Mouse (Mus musculus) midbrain, postnatal 0 days (tissue): ENCODE results near the gene Lrp1. TPM values are rescaled to one million over a fixed set of nuclear protein-coding genes. Genes with fewer than 3 reads are reported as not detected.

Experiments
- ATAC-seq: fragments of 200-750 bp; cut with Nextera tagmentation; 2 replicates; pipeline ENCODE4 v1.8.0; 2017; ENCODE audit warnings: moderate number of reproducible peaks, mild to moderate bottlenecking, moderate TSS enrichment, moderate library complexity; ENCODE audit not compliant: low FRiP score
- DNase-seq: peaks from one replicate; pipeline ENCODE4 v3.0.0-alpha.2; 2015; ENCODE audit warnings: low spot score
- H3K27ac ChIP-seq: fragments of 300-500 bp; sonication (generic); 2 replicates; pipeline ENCODE4 v1.5.1; 2014; ENCODE audit warnings: low read depth, mild to moderate bottlenecking, low read length, mixed read lengths
- H3K27me3 ChIP-seq: fragments of 300-500 bp; sonication (generic); 2 replicates; pipeline ENCODE4 v1.6.1; 2014; ENCODE audit warnings: low read length, control low read depth, mixed read lengths; ENCODE audit not compliant: insufficient read depth
- H3K36me3 ChIP-seq: fragments of 300-500 bp; sonication (generic); 2 replicates; pipeline ENCODE4 v1.6.1; 2014; ENCODE audit warnings: low read length, control low read depth, mixed read lengths; ENCODE audit not compliant: insufficient read depth
- H3K4me1 ChIP-seq: fragments of 300-500 bp; sonication (generic); 2 replicates; pipeline ENCODE4 v1.6.1; 2014; ENCODE audit warnings: mild to moderate bottlenecking, control low read depth, antibody characterized with exemption, low read length, mixed read lengths; ENCODE audit not compliant: insufficient read depth
- H3K4me2 ChIP-seq: fragments of 300-500 bp; sonication (generic); 2 replicates; pipeline ENCODE4 v1.6.1; 2014; ENCODE audit warnings: low read depth, mild to moderate bottlenecking, low read length, mixed read lengths; ENCODE audit not compliant: poor library complexity, severe bottlenecking
- H3K4me3 ChIP-seq: fragments of 300-500 bp; sonication (generic); 2 replicates; pipeline ENCODE4 v1.5.1; 2014; ENCODE audit warnings: low read depth, mild to moderate bottlenecking, low read length, moderate library complexity
- H3K9ac ChIP-seq: fragments of 300-500 bp; sonication (generic); replicated peaks from 2 replicates; pipeline ENCODE4 v1.6.1; 2014; ENCODE audit warnings: mild to moderate bottlenecking, low read length, moderate library complexity, mixed read lengths; ENCODE audit not compliant: poor library complexity, severe bottlenecking
- H3K9me3 ChIP-seq: fragments of 300-500 bp; sonication (generic); 2 replicates; pipeline ENCODE4 v1.6.1; 2016; ENCODE audit warnings: low read length, control low read depth
- CTCF ChIP-seq: IDR thresholded peaks from 2 replicates; pipeline ENCODE4 v1.5.1; 2016; ENCODE audit warnings: antibody characterized with exemption, mild to moderate bottlenecking
- WGBS: fragments of 180-500 bp; shearing (Covaris S2); extraction: QIAGEN DNeasy Blood & Tissue Kit; methylation state at CpG from one replicate; pipeline ENCODE4 v1.1.7; 2014; 5-methylcytosine and 5-hydroxymethylcytosine counted together
- polyA plus RNA-seq: library from polyadenylated mRNA; unstranded; fragments of >200 nt; fragmentation: Nextera tagmentation; extraction: Ambion mirVana; gene quantifications from 2 replicates; pipeline ENCODE4 v1.2.1, GENCODE M21; 2015
- total RNA-seq: library from RNA; depleted of rRNA; stranded (reverse); fragments of >200 nt; gene quantifications from 2 replicates; pipeline ENCODE4 v1.2.3, GENCODE M21; 2014

Gene Lrp1
- total and polyA plus RNA-seq, 2 experiments from 2014 or later: 84.4 to 319 TPM

DNA sequence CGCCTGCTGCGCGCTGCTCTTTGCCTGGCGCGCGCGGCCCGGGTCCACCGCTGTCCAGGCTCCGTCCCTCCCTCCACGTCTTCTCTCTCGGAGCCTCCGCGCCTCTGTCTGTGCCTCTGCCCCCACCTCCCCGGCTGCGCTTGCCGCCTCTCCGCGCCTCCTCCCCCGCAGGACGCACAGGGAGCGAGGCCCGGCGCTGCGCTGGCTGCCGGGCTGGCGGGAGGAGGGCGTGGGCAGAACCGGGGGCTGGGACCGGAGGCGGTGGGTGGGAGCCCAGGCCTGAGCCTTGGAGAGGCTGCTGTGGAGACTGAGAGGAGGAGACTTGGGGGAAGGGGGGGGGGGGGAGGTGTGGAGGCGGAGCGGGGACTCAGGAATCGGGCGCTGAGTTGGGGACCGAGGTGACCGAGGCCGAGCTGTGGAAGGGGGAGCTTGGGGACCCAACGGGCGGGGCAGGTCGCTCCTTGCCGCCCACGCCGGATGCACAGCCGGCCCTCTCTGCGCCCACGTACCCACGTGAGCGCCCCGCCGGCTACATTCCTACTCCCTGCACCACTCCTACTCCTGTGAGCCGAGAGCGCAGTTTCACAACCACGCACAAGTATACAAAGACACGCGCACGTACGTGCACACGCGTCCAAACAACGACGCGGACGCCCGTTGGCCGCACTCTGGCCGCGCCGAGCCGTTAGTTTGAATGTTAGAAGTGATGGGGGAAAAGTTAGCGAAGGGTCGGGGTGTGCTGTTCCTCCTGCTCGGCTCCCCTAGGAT, 45.7 kb upstream of the Lrp1 start, which contains the start of gene Nemp1:
Nemp1 (plus strand) TSS at position 401 of the 768 bp plus-strand sequence.
- ATAC-seq (peak; percentile 50), DNase-seq (peak; percentile 58)
- Histone ChIP-seq H3K4me2 (peak within 1 kb of the TSS; percentile 95), H3K4me1 (peaks cover 11% of the 10 kb centered on the region; the same call in 1 of the 2 replicates), H3K9me3 (no peaks in the 10 kb centered on the region), H3K27ac (peak within 1 kb of the TSS; percentile 65), H3K36me3 (no peaks in the 10 kb centered on the region), H3K4me3 (peak within 1 kb of the TSS; percentile 50), H3K9ac (peak within 1 kb of the TSS; percentile 60), H3K27me3 (peaks cover 45% of the 10 kb centered on the region)
- no peak for TF ChIP-seq CTCF
- WGBS: 2% methylated on average over 64 of the region's 73 CpGs

DNA sequence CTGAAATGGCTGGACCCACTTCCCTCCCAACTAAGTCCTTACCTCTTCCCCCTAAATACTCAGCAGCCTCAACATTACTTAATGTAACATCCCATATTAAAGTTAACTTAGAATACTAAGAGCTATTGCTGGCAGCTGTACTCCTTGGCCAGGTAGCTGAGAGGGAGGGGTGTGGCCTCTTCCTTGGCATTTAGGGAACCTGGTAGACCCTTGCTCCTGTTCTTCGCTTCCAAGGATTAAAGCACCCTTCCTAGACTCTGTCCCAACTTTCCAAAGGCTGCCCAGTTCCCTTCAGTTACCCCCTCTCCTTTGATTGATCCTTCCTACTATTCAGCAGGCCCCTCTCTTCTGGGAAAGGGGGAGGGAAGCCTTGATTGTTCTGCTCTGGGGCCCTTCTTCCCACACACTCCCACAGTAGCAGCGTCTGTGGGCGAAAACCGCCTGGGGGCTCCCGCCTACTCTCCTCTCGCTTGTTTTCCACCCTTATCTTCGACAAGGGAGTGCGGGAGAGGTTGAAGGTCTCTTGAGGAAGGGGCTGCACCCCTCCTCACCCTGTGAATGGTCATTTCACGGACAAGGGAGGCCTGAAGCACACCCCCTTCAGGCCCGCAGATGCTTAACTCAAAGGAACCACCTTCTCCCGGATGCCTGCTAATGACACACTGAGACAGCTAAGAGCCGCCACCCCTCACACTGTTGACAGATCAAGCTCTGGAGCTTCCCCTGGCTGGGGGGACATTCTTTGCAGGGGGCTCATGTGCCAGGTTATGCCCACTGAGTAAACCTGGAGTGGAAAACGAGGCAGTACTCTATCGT, 44.6 kb upstream of the Lrp1 start:
- 9% methylated on average over 14 of the region's 14 CpGs for WGBS
- peaks cover 11% of the 10 kb centered on the region; the same call in 1 of the 2 replicates for H3K4me1 ChIP-seq
- TF ChIP-seq CTCF: no peak
- H3K4me3 ChIP-seq: peak overlapping the region; percentile 50
- H3K9me3 ChIP-seq: no peaks in the 10 kb centered on the region
- H3K9ac ChIP-seq: peak overlapping the region; percentile 60; the same call in 1 of the 2 replicates
- no peak for DNase-seq
- no peak for ATAC-seq
- peak overlapping the region; percentile 95 for H3K4me2 ChIP-seq
- no peak overlapping the region for H3K27ac ChIP-seq
- H3K27me3 ChIP-seq: peaks cover 55% of the 10 kb centered on the region
- no peaks in the 10 kb centered on the region for H3K36me3 ChIP-seq

- DNase-seq: no peak
- Histone ChIP-seq H3K27me3 (peaks cover 55% of the 10 kb centered on the region), H3K27ac (no peak overlapping the region), H3K4me1 (peaks cover 11% of the 10 kb centered on the region; the same call in 1 of the 2 replicates), H3K4me3 (no peak overlapping the region), H3K9me3 (no peaks in the 10 kb centered on the region), H3K9ac (no peak overlapping the region), H3K4me2 (no peak overlapping the region), H3K36me3 (no peaks in the 10 kb centered on the region)
- ATAC-seq: no peak
- no peak for TF ChIP-seq CTCF
- WGBS: 21% methylated on average over 13 of the region's 13 CpGs
Observed at GRCm38 (mm10) chr10:127664891-127665290, 43.9 kb upstream of the Lrp1 start.

DNA sequence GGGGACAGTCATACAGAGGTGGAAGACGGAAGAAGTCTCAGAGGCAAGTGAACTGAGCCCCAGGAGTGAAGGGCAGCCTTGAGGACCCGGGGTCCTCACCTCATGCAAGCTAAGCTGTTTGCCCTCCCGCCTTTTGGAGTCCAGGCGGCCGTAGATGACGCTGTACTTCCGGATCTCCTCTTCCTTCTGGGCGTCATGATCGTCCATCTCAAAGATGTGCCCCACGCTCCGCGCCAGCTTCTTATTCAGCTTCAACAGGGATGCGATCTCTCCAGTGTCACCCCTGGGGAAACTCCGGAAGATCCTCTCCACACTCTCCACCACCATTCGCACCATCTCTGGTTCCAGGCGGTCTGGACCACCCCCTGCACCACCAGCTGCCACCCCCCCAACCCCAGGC, 43.2 kb upstream of the Lrp1 start:
- ATAC-seq (no peak), DNase-seq (no peak)
- Histone ChIP-seq H3K4me2 (no peak overlapping the region), H3K36me3 (no peaks in the 10 kb centered on the region), H3K4me3 (no peak overlapping the region), H3K4me1 (peaks cover 11% of the 10 kb centered on the region; the same call in 1 of the 2 replicates), H3K9me3 (no peaks in the 10 kb centered on the region), H3K27me3 (peaks cover 55% of the 10 kb centered on the region), H3K9ac (no peak overlapping the region), H3K27ac (no peak overlapping the region)
- WGBS: 24% methylated on average over 16 of the region's 16 CpGs
- TF ChIP-seq CTCF: no peak

DNA sequence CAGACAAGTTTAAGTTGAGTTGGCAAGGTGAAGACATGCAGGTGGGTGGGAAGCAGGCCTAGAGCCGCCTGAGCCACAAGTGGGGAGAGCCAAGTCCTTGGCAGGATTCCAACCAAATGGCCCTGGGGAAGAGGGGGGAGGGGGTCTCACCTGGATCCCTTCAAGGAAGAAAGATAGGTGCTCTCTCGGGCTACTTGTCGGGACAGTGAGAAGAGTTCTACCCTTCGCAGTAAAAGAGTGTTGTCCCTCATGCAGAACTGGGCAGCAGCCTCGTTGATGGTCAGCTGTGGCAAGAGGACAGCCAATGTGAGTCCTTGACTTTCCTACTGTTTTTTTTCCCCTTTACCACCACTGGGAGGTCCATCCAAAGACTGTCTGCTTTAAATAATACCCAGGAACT, 42.6 kb upstream of the Lrp1 start:
- H3K27me3 ChIP-seq: peaks cover 55% of the 10 kb centered on the region

More for the DNA sequence above, 42.6 kb upstream of the Lrp1 start:
- 17% methylated on average over 5 of the region's 5 CpGs for WGBS
- no peak for TF ChIP-seq CTCF
- Histone ChIP-seq H3K36me3 (no peaks in the 10 kb centered on the region), H3K9ac (no peak overlapping the region), H3K27ac (no peak overlapping the region), H3K9me3 (no peaks in the 10 kb centered on the region), H3K4me1 (peaks cover 11% of the 10 kb centered on the region; the same call in 1 of the 2 replicates), H3K4me2 (no peak overlapping the region), H3K4me3 (no peak overlapping the region)
- DNase-seq (no peak), ATAC-seq (no peak)
